Mouse (Mus musculus) R1 (cell line): Measurements from ENCODE around the gene Ogfod2.

Source experiments
- DNase-seq: peaks from one replicate; pipeline ENCODE4 v3.0.0-alpha.2; 2018; ENCODE audit warnings: low read depth, low spot score

The Ogfod2 gene

DNA sequence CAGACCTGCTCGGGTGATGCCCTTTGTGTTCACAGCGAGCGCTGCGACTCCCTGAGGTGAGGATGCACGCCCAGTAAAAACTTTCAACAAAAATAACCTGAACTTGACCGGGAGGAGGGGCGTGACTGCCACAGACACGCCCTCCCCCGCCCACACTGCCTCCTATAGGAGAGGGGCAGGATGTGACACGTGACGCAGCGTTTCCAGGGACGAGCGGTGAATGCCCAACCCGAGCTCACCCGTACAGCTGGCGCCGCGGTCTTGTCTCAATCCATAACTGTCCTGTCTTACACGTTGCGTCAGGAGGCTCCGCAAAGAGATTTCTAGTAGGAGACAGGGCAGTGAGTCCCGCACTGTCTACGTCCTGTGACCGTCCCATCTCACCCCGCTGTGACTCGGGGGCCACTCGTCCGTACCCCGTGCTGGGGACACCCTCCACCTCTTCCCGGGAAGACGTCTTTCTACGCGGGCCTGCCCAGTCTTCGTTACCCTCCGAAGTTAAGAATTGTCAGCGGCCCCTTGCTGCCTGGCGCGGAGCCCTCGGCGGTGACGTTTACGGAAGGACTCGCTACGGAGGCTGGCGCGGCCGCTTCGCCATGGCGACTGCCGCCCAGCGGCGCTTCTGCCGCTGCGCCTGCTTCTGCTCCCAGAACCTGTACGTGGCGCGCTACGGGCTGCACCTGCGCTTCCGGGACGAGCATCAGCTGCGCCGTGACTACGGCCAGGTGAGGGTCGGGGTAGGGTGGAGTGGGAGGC lies at the start of gene Ogfod2:
Gene Ogfod2 (plus strand): TSS at position 556 of the 756 bp plus-strand sequence.
- DNase-seq: peak; percentile 95

DNA sequence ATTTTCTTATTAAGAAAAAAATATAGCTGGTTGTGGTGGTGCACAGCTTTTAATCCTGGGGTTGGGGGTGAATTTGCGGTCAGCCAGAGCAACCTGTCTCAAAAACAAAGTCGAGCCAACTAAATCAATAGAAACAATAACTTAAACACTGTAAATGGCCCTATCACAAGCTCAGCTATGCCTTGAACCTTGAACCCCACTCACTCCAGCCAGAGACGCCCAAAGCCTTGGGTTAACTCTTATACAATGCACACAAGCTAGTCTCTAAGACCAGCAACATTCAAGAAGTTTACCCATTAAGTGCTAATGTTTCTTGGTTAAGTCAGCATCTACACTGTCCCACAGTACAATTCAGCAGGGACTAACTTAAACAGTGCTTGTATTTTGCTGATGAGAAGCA lies 42.4 kb upstream of the Ogfod2 start:
- DNase-seq: no peak

DNA sequence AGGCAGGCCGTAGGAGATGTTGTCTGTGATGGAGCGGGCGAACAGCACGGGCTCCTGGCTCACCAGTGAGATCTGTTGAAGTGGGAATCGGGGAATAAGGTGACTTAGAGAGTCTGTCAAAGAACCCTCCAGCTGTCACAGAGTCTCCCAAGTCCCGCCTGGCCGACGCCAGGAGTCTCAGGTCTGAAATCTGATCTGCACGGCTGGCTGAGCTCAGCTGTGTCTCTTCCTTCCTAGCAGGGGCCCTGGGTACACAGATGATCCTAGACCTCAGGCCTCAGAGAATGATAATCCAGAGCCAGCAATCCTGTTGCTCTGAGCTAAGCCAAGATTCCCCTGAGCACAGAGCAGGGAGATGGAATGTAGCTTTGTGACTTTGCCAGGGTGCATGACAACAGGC lies 38.4 kb upstream of the Ogfod2 start:
- DNase-seq: no peak

- DNase-seq: no peak
Measured at GRCm38 (mm10) chr5:124074845-124075307, 37.2 kb upstream of the Ogfod2 start.

DNA sequence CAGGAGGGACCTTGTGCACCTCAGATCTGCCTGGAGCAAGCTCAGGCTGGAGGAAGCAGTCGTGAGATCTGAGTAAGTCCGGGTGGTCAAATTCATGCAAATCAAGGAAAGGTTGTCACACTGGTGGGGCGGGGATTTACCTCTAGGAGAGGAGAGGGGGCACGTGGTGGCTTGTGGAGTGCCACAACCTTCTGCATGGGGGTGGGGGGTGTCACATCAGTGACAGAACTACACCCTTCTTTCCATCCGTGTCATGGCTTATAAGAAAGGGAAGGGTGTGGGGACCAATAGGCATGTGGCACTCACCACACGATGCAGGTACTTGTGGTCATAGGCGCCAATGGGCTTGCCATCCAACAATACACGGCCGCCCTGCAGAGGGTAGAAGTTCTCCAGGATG lies 36.4 kb upstream of the Ogfod2 start:
- no peak for DNase-seq

- peak; percentile 87 for DNase-seq
Measured at GRCm38 (mm10) chr5:124076559-124076958, 35.5 kb upstream of the Ogfod2 start.

GRCm38 (mm10) chr5:124077241-124077640 lies 34.9 kb upstream of the Ogfod2 start:
- DNase-seq: no peak

- DNase-seq: no peak
Measured at GRCm38 (mm10) chr5:124077856-124078460, 34.1 kb upstream of the Ogfod2 start.

DNA sequence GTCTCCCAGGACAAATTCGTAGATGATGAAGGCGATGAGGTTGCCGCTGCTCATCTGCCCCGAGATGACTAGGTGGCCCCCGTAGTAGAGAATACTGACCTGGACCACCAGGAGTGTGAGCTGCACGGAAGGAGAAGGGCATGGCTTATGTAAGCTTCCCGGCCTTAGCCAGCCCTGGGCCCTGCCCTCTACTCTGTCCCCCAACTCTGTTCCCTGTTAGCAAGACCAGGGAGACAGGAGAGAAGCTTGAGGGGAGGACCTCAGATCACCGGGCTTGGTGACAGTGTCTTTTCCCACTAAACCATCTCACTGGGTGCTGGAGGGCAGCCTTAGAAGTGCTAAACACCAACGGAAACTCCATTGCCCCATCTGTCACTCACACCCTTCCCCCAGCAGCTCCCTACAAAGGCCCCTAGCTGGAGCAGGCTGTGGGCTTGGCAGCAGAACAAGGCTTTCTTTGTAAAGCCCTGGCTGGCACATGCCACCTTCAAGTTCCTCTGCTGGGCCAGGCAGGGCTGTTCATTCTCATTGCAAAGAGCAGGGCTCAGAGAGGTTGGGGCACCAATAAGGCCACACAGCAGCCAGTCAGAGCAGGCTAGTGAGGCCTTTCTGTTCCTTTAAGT lies 33.2 kb upstream of the Ogfod2 start:
- DNase-seq: no peak

- no peak for DNase-seq
Measured at GRCm38 (mm10) chr5:124079880-124080279, 32.2 kb upstream of the Ogfod2 start.

DNA sequence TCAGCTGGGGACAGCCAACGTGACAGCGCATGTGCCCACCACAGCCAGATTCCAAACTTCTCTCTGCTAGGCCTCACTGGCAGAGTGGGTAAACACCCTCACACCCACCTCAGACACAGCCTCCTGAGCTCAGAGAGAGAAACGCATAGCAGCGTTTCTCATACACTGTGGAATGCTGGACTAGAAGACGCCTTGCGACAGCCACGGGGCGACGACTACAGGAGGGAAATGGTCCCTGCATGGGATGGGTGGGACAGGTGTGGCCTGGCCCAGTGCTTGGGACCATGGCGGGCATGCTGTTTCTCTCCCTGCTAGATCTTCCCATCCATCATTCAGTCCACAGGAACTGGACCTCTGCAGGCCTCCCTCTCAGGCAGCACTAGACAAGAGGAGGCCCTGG lies 29.6 kb upstream of the Ogfod2 start:
- no peak for DNase-seq

- DNase-seq: no peak
Measured at GRCm38 (mm10) chr5:124082941-124083688, 29.0 kb upstream of the Ogfod2 start.

- no peak for DNase-seq
Measured at GRCm38 (mm10) chr5:124083850-124084587, 28.1 kb upstream of the Ogfod2 start.

- peak; percentile 85 for DNase-seq
Measured at GRCm38 (mm10) chr5:124084588-124085173, 27.4 kb upstream of the Ogfod2 start.

DNA sequence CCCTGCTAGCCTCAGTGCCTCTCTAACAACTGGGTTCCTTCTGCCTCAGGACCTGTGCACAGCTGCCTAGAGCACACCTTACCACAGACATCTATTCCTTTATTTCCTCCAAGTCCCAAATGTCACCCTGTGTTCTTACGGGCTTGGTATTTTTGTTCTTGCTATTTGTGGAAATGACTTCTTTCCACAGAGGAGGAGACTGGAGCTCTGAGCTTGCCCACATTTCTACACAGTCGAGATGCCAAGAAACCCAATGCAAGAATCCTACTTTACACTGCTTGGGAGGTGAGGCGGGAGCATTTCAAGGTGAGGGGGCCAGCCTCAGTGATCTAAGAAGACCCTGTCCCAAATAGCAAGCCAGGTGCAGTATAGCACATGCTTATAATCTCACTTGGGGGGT lies 26.6 kb upstream of the Ogfod2 start:
- DNase-seq: no peak

DNA sequence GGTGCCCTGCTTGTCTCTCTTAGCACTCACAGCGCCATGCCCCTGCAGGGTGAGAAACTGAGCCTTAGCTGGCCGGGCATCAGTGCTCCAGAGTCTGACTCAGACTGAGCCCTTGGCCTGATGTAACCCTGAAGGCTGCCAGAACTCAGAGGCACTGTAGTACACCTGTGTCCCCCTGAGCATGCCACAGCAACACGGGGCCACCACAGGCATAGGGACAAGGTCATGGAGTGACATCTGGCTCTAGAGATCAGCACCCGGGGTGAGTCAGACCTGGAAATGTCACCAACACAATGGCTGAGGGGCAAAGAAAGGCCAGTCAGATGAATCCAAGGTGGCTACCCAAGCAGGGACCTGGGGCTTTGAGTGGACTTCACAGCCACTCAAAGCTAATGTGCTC lies 25.2 kb upstream of the Ogfod2 start:
- no peak for DNase-seq

- DNase-seq: no peak
Measured at GRCm38 (mm10) chr5:124089868-124090267, 22.2 kb upstream of the Ogfod2 start.

DNA sequence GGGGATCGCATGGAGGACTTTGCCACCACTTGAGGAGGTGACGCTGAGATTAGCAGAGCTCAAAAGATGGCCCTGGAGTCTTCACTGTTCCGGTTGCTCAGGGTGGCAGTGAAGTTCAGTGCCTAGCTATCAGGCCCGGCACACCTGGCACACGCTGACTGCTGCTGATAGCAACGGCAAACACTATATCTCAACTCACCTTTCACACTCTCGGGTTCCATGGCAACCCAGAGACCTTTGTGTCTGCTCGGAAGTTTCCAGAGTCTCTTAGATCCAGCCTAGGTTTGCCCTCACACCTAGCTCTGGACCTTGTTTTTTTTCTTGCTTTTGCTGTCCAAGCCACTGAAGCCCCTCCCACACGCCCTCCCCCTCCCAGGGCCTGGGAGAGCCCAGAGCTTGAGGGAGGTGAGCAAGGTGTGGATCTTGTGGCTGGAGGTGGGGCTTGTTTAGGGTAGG lies 20.1 kb upstream of the Ogfod2 start:
- DNase-seq: peak; percentile 67

DNA sequence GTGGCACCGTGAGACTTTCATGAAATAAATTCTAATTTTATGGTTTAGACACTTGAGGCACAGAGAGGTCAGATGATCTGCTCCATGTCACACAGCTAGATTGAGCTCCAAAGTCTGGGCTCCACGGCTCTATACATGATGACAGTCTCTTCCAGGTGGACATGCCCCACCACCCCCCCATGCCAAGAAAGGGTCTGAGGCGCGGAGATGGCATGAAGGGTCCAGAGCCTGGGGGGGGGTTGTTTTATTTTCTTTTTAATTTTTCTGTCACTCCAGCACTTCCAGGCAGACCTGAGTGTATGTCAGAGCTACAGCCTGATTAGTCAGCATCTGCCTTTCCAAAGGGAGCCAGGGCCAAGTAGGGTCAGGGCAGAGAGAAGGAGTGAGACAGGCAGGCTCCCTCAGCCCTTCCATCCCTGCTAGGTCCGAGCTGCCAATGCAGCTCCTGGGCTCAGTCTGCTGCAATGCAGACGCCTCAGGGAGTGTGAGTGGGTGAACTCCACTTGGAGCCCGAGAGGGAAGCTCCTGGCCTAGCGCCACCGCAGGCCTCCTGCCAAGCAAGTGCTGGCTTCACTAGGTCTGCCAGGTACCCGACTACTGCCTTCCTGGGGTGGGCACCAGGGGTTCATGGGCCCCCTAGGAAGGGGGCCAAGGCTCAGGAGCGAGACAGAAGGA lies 18.8 kb upstream of the Ogfod2 start:
- DNase-seq: no peak

DNA sequence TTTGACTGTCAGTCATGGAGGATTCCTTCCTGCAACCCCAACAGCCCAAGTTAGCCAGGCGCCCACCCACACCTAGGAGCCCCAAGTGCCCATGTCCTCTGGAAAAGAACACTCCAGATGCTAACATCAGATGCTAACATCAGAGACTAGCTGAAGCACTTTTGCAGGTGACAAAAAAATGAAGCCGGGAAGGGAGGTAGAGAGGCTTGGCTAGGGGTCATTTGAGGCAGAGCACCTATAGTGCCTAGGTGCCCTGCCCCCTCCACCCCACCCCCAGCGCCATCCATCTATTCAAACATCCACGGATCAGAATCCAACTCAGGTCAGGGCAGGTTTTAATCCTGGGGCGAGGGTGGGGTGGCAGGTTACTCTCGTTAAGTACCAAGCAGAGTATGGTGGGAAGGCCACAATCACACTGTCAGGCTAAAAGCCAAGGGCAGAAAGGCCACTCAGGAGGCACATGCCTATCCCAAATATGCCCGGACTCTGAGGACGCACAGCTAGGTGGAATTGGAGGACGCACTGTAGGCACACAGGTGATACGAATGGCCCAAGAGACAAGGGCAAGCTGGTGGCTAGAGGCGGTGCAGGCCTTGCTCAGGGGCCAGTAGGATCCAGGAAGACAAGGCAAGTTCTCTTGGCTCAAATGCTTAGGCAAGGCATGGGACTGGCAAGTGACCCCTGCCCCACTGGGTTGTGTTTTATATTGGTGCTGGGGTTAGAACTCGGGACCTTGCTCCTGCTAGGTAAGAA lies 18.1 kb upstream of the Ogfod2 start:
- no peak for DNase-seq
